Mouse (Mus musculus) c-Kit-positive CD71-negative TER-119-negative erythroid progenitor cells, embryonic 14.5 days (primary cell): ENCODE measurements at regions not wholly inside any gene's neighbourhood (a gene's known extent, or its start where the extent isn't known, plus 50 kb on each side); places are given as distances from the start of the nearest gene placed in this dataset.

Source experiments
- DNase-seq: peaks from one replicate; pipeline ENCODE4 v3.0.0-alpha.2; 2013; ENCODE audit warnings: low read depth

DNA sequence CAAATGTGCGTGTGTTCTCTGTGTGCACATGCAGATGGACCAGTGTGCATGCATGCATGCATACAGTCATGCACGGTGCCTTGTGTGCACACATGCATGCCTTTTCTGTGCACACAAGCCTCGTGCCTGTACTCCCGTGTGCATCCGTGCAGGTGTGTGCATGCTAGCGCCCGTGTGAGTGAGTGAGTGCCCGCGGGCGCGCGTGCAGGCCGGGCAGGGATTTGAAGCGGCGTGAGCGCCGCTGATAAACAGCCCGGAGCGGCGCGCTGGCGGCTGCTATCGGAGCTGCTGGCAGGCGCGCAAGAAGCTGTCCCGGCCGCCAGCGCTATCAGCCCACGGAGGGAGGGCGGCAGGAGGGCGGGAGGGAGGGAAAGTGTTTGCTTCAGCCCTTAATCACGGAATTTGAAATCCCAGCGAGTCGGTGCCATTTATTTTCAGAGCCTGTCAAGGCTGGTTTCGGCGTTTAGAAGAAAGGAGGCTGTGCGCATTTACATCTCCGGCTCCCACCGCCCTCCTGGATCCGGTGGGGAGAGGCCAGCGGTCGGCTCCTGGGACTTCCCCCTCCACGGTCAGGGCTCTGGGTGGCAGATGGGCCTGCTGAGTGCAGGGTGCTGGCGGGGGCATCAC is 82.1 kb downstream of the Cstad start:
- peak; percentile 26 for DNase-seq

DNA sequence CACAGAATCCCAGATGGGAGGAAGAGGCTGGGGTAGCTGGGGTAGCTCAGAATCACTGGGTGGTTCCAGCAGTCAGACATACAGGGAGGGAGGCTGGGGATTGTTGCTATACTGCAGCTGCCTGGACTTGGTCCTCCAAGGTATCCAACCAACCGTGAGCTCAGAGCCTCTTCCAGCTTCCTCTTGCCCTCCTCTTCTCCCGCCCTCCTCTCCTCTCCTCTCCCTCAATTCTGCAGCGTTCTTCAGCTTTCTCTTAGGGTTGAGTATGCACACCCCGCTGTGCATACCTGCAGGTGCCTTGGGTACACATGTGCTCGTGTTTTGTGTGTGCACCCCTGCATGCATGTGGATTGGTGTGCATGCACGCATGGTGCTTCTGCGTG is 81.6 kb downstream of the Cstad start:
- no peak for DNase-seq

DNA sequence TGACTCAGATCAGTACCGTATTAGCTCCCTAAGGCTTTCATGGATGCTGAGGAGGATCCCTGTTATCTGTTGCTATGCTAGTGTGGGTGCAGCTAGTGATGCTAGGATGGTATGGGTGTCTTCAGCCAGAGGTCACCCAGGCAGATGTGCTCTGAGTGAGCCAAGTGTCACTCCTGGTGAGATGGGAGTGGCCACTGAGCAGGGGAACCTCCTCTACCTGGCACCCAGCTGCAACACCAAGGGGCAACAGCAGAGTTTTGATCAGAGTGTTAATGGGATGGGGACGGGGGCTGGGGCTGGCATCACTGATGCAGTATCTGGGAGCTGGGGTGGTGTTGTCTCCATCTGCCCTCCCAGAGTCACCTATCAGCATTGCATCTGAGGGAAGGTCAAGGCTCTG is 81.0 kb downstream of the Cstad start:
- no peak for DNase-seq

DNA sequence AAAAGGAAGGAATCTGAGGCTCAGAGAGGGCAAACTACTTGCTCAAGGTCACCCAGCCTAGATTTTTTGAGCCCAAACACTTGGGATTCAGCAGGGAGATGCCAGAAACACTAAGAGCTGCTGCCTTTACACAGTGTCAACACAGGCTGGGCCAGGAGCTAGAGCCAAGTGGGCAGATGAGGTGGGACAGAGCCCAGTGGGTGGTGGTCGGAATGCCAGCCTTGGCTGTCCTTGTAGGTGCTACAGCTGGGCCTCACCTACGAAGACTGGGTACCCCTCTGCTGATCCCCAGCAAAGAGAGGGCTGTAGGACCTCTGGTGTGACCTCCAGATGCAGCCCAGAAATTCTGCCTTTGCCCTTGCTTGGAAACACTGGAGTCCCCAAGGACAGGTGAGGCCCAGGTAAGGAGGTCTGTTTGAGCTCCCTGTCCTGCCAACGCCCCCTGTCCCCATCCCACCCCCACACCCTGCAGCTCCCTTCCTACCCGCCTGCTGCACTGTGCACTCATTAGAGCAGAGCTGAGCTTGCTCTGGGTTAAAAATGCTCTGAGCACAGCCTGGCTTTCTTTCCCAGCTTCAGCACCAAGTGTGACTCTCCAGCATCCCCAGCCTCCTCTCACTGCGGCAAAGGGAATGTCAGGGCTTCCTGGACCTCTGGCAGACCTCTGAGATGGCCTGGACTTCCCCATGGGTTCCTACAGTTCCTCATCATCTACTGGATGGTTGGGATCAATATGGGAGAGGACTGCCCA is 76.2 kb downstream of the Cstad start:
- no peak for DNase-seq

DNA sequence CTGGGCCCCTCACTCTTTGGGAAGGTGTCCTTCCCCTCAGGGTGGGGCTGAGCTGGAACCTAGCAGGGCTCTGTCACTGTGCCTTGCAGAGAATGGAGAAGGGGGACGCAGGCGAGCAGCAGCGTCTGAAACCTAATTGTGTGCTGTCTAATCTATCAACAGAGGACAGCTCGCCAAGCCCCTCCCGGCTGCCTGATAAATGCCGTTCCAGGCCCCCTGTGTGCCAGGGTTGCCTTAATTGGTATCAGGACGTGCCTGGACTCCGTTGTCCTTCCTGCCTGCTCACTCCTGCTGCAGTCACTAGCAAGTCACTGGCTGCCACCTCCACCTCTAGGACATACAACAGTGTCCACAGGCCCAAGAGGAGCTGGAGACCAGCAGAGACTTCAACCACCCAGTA is 72.6 kb downstream of the Cstad start:
- DNase-seq = no peak

DNA sequence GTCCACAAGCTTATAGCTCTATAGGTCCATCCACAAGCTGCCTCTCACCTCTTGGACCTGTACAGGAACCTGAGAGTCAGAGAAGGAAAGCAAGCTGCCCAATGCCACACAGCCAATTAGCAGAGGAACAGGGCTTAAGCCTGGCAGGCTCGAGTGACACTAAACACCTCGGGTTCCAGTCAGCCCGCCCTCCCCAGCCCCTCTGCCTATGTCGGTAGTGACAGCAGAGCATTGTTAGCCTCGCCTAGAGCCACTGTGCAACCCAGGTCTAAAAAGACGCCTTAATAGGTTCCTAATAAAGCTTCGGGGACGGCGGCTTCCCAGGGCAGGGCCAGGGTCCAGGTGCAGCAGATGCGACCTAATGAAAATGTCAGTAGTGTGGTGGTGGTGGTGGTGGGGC is 66.3 kb downstream of the Cstad start:
- no peak for DNase-seq

DNA sequence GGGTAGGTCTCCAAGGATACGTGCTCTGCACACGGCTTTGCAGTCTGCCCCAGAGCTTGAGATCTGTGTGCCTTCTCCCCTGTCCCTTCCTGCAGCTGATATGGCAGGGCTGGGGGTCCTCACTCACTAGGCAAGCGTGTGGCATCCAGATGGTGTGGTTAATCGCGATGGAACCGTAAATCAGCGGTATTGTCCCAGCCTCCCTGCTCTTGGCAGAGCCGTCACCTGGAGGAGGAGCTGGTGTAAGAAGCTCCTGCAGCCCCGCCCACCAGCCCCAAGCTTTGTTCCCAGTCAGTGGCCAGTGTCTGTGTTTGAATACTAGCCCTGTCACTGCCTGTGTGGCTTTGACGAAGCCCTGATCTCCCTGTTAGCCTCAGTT is 65.8 kb downstream of the Cstad start:
- DNase-seq = no peak

DNA sequence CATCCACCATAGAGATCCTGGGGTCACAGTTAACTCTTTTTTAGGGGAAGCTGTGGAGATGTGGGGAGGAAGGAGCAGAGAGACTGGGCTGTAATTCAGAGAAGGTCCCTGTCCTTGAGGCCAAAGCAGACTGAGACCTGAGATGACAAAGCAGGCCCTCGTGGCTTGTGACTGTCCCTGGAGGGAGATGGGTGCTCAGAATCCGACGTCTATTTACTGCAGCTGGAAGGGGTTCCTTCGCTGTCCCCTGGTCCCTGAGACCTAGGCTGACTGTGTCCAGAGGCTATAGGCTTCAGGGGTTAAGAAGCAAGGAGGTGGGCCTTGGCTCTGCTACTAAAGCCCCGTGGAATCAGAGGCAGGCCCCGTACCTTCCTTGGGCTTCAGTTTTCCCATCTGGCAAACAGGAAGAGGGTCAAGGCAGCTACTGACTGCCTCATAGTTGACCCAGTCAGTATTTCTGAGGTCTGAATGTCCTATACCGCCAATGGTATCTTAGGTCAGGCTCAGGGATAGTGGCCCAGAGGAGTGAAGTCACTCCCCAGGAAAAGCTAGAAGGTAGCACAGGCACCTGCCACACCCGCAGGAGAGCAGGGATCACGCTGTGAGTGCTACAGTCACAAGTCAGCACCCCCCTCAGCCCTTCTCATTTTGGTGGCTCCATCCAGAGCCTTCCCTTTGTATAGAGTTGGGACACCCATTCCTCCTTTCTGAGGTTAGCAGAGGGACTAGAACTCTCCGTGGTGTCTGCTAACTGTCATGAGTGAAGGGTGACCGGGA is 65.2 kb downstream of the Cstad start:
- DNase-seq = no peak

DNA sequence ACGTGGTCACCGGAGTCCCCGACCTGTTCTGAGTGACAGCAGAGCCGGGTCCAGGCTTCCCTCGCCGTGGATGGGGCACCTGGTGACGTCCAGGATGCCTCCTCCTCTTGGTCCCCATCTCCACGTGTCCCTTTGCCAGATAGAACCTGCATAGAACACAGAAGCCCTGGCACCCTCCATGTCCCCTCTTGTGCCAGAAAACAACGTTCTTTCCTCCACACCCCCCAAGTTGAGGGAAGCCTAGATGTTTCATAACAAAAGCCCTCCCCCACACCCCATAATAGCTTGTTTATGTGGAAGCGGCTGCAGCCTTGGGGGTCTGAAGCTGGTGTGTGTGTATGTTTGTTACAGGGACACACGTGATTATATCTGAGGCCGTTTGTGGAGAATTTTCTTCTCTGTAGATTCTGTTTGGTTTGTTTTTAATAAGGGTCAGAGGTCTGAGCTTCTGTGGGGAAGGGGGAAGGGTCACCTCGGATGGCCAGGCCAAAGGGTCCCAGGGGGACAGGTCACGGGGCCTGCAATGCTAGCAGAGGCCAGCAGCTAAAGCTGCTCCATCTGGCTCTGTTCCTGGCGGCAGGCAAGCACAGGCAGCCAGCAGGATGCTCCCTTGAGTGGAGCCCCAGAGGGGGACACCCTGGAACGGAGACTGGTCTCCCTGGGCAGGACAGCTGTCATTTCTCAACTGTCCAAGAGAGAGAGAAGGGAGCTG is 64.2 kb downstream of the Cstad start:
- DNase-seq = no peak
